Comparison of ENCODE assay signal across 9 mouse cellular contexts in genomic region chr1:80408586-80408985, GRCm38 (mm10). TPM values are rescaled to one million over a fixed set of nuclear protein-coding genes. Genes with fewer than 3 reads are reported as not detected.
DNase-seq lines count a peak whose midpoint lies in the region; ATAC-seq and TF ChIP-seq lines count a peak whose summit lies in the region.
"Had no signal": no experiment of that assay in that cellular context is flagged by ENCODE, and none has a peak within 500 bp of the region (broad histone marks: within the 10 kb centered on the region; RNA-seq: fewer than 3 reads in every experiment).

No protein-coding gene starts in this region.

- no peak overlapping the region for H3K27ac ChIP-seq in ES-Bruce4 (ENCODE audit: insufficient read depth, low read length)
- no peak overlapping the region for H3K27ac ChIP-seq in embryonic facial prominence, embryonic 14.5 days (replicated peaks; ENCODE audit: low read depth, low read length)
- no peak overlapping the region for H3K27ac ChIP-seq in heart, postnatal 0 days (ENCODE audit: low read depth)
- no peak overlapping the region for H3K27ac ChIP-seq in olfactory bulb, adult 2 months (ENCODE audit: insufficient read depth, low read depth, low read length)
- H3K27ac ChIP-seq: hindbrain, embryonic 15.5 days had no signal

- no peak overlapping the region for H3K4me3 ChIP-seq in ES-Bruce4 (ENCODE audit: low read depth, low read length)
- no peak overlapping the region for H3K4me3 ChIP-seq in embryonic facial prominence, embryonic 14.5 days (ENCODE audit: low read depth, low read length)
- no peak overlapping the region for H3K4me3 ChIP-seq in heart, postnatal 0 days (ENCODE audit: low read depth, low read length)
- H3K4me3 ChIP-seq in lung, adult 2 months (replicated peaks; ENCODE audit: extremely low read depth, low read depth, low read length), result no peak overlapping the region
- no peak overlapping the region for H3K4me3 ChIP-seq in olfactory bulb, adult 2 months (ENCODE audit: insufficient read depth, low read depth, low read length)
- H3K4me3 ChIP-seq: hindbrain, embryonic 15.5 days had no signal

- no peak overlapping the region for H3K4me2 ChIP-seq in embryonic facial prominence, embryonic 14.5 days (ENCODE audit: low read depth, low read length)
- H3K4me2 ChIP-seq in heart, postnatal 0 days (ENCODE audit: low read depth, low read length), result no peak overlapping the region
- H3K4me2 ChIP-seq: hindbrain, embryonic 15.5 days had no signal

- H3K9me3 ChIP-seq in ES-Bruce4 (replicated peaks; ENCODE audit: control insufficient read depth, insufficient read depth, low read length, poor library complexity, severe bottlenecking), result no peaks in the 10 kb centered on the region
- no peaks in the 10 kb centered on the region for H3K9me3 ChIP-seq in embryonic facial prominence, embryonic 14.5 days (ENCODE audit: control insufficient read depth, low read length)
- H3K9me3 ChIP-seq in heart, postnatal 0 days (replicated peaks; ENCODE audit: control insufficient read depth, low read length), result no peaks in the 10 kb centered on the region
- H3K9me3 ChIP-seq: hindbrain, embryonic 15.5 days had no signal

- 6% methylated on average over 3 of the region's 3 CpGs for WGBS in embryonic facial prominence, embryonic 14.5 days
- 2% methylated on average over 3 of the region's 3 CpGs for WGBS in heart, postnatal 0 days
- under 1% methylated on average over 3 of the region's 3 CpGs for WGBS in lung, adult 2 months
- 9% methylated on average over 3 of the region's 3 CpGs for WGBS in olfactory bulb, adult 2 months

- peak; percentile 56 for TF ChIP-seq CTCF in ES-Bruce4 (IDR thresholded peaks at IDR 0.05; ENCODE audit: low read depth, low read length)
- TF ChIP-seq CTCF in heart, postnatal 0 days (IDR thresholded peaks at IDR 0.05; ENCODE audit: low read depth), result peak; percentile 84
- TF ChIP-seq CTCF in lung, adult 2 months (IDR thresholded peaks at IDR 0.05; ENCODE audit: insufficient read depth, low read length), result peak; percentile 58
- peak; percentile 9; the same call in 1 of the 2 replicates for TF ChIP-seq CTCF in olfactory bulb, adult 2 months (IDR thresholded peaks at IDR 0.05; ENCODE audit: insufficient read depth, low read depth, low read length)

- TF ChIP-seq POLR2A in ES-Bruce4 (IDR thresholded peaks at IDR 0.05; ENCODE audit: insufficient read depth, low read length), result no peak
- no peak for TF ChIP-seq POLR2A in lung, adult 2 months (IDR thresholded peaks at IDR 0.05; ENCODE audit: borderline replicate concordance, extremely low read depth, low read depth, low read length)
- no peak for TF ChIP-seq POLR2A in olfactory bulb, adult 2 months (IDR thresholded peaks at IDR 0.05; ENCODE audit: insufficient read depth, low read depth, low read length)

- H3K9ac ChIP-seq in ES-Bruce4 (ENCODE audit: low read depth, poor library complexity, severe bottlenecking), result no peak overlapping the region
- H3K9ac ChIP-seq in embryonic facial prominence, embryonic 14.5 days (ENCODE audit: low read depth, low read length), result no peak overlapping the region
- H3K9ac ChIP-seq in heart, postnatal 0 days (replicated peaks; ENCODE audit: low read depth, low read length), result no peak overlapping the region
- H3K9ac ChIP-seq: hindbrain, embryonic 15.5 days had no signal

- no peak for TF ChIP-seq EP300 in ES-Bruce4 (IDR thresholded peaks at IDR 0.05; ENCODE audit: insufficient read depth, low read depth, low read length)
- no peak for TF ChIP-seq EP300 in heart, postnatal 0 days (IDR thresholded peaks at IDR 0.05; ENCODE audit: low read depth)

- no peaks in the 10 kb centered on the region for H3K27me3 ChIP-seq in ES-Bruce4 (ENCODE audit: control insufficient read depth, insufficient read depth, low read length, poor library complexity, severe bottlenecking)
- no peaks in the 10 kb centered on the region for H3K27me3 ChIP-seq in embryonic facial prominence, embryonic 14.5 days (replicated peaks; ENCODE audit: control insufficient read depth, insufficient read depth, low read length)
- H3K27me3 ChIP-seq in heart, postnatal 0 days (ENCODE audit: control insufficient read depth, insufficient read depth, low read length), result no peaks in the 10 kb centered on the region
- H3K27me3 ChIP-seq: hindbrain, embryonic 15.5 days had no signal

- peak; percentile 62; the same call in 1 of the 2 replicates for ATAC-seq in embryonic facial prominence, embryonic 14.5 days (ENCODE audit: low read depth)
- peak; percentile 47; the same call in 1 of the 2 replicates for ATAC-seq in heart, postnatal 0 days (ENCODE audit: insufficient read depth, low read depth)

- H3K4me1 ChIP-seq in ES-Bruce4 (ENCODE audit: control insufficient read depth, insufficient read depth, low read length), result no peaks in the 10 kb centered on the region
- no peaks in the 10 kb centered on the region for H3K4me1 ChIP-seq in embryonic facial prominence, embryonic 14.5 days (ENCODE audit: control insufficient read depth, insufficient read depth, low read length)
- H3K4me1 ChIP-seq in heart, postnatal 0 days (ENCODE audit: control insufficient read depth, insufficient read depth), result no peaks in the 10 kb centered on the region
- no peaks in the 10 kb centered on the region for H3K4me1 ChIP-seq in lung, adult 2 months (ENCODE audit: control insufficient read depth, insufficient read depth, low read length)
- no peaks in the 10 kb centered on the region for H3K4me1 ChIP-seq in olfactory bulb, adult 2 months (ENCODE audit: control insufficient read depth, insufficient read depth, low read length)
- H3K4me1 ChIP-seq: hindbrain, embryonic 15.5 days had no signal

- peak; percentile 72 for DNase-seq in adrenal gland, postnatal 36 days
- DNase-seq in embryonic facial prominence, embryonic 14.5 days (ENCODE audit: low spot score), result peak; percentile 91
- DNase-seq in heart, postnatal 0 days (ENCODE audit: low spot score), result peak; percentile 74
- peak; percentile 78 to 80 for DNase-seq in kidney, postnatal 36 days
- peak; percentile 46 for DNase-seq in lung, adult 2 months
- peak; percentile 37 to 66 for DNase-seq in thymus, adult 18-20 months

- no peaks in the 10 kb centered on the region for H3K36me3 ChIP-seq in ES-Bruce4 (ENCODE audit: control insufficient read depth, insufficient read depth, low read length, poor library complexity, severe bottlenecking)
- H3K36me3 ChIP-seq in embryonic facial prominence, embryonic 14.5 days (ENCODE audit: control insufficient read depth, insufficient read depth, low read length), result no peaks in the 10 kb centered on the region
- no peaks in the 10 kb centered on the region for H3K36me3 ChIP-seq in heart, postnatal 0 days (replicated peaks; ENCODE audit: control insufficient read depth, insufficient read depth, low read length)
- H3K36me3 ChIP-seq: hindbrain, embryonic 15.5 days had no signal

RNA-seq across cellular contexts. Expression of gene Gm45261, which starts 52.7 kb away (rescaled TPM):
- not detected in 2 replicates for polyA plus RNA-seq in ES-Bruce4 (2011; ENCODE audit: insufficient read depth, insufficient read length, low read depth, missing spikeins)
- not detected for total RNA-seq in adrenal gland, postnatal 36 days (2021)
- polyA plus RNA-seq in embryonic facial prominence, embryonic 14.5 days (2014; fragmentation: Nextera tagmentation; extraction: Ambion mirVana), result not detected in 2 replicates
- total RNA-seq in heart, postnatal 0 days (2014; rRNA removed; ENCODE audit: low replicate concordance), result not detected in 2 replicates
- polyA plus RNA-seq in heart, postnatal 0 days (2015; fragmentation: Nextera tagmentation; extraction: Ambion mirVana), result not detected in 2 replicates
- not detected in 2 replicates for polyA plus RNA-seq in lung, adult 2 months (2012; rRNA removed)
- polyA plus RNA-seq in olfactory bulb, adult 2 months (2012; ENCODE audit: insufficient read depth, insufficient read length, low replicate concordance, missing spikeins), result not detected in 2 replicates
- polyA plus RNA-seq: hindbrain, embryonic 15.5 days had no signal

Comparison
In these comparisons a context has a peak if more than half of its experiments do, and no peak if none do; other contexts are left out.
1. CTCF ChIP-seq: peak in every context shown above with its lines; median percentile 84 in heart, postnatal 0 days; 58 in lung, adult 2 months; 56 in ES-Bruce4; 9 in olfactory bulb, adult 2 months.